Mouse (Mus musculus) heart, embryonic 12.5 days (tissue): ENCODE measurements around the gene S100a10. TPM values are rescaled to one million over a fixed set of nuclear protein-coding genes. Genes with fewer than 3 reads are reported as not detected.
A peak's percentile ranks its signal among the peaks of the same experiment; 100 is the strongest.

ENCODE experiments used
- ATAC-seq: fragments of 200-750 bp; cut with Nextera tagmentation; 2 replicates; pipeline ENCODE4 v1.8.0; 2017; ENCODE audit warnings: moderate TSS enrichment, moderate library complexity; ENCODE audit not compliant: insufficient number of reproducible peaks, low FRiP score
- H3K27ac ChIP-seq: fragments of 300-500 bp; sonication (generic); 2 replicates; pipeline ENCODE4 v1.5.1; 2016; ENCODE audit warnings: mild to moderate bottlenecking, moderate library complexity; ENCODE audit not compliant: poor library complexity, severe bottlenecking
- H3K27me3 ChIP-seq: fragments of 300-500 bp; sonication (generic); replicated peaks from 2 replicates; pipeline ENCODE4 v1.6.1; 2016; ENCODE audit warnings: mild to moderate bottlenecking, moderate library complexity
- H3K36me3 ChIP-seq: fragments of 300-500 bp; sonication (generic); 2 replicates; pipeline ENCODE4 v1.6.1; 2016; ENCODE audit warnings: mild to moderate bottlenecking, moderate library complexity
- H3K4me1 ChIP-seq: fragments of 300-500 bp; sonication (generic); replicated peaks from 2 replicates; pipeline ENCODE4 v1.6.1; 2016; ENCODE audit warnings: mild to moderate bottlenecking
- H3K4me2 ChIP-seq: fragments of 300-500 bp; sonication (generic); 2 replicates; pipeline ENCODE4 v1.6.1; 2016; ENCODE audit warnings: mild to moderate bottlenecking, moderate library complexity
- H3K4me3 ChIP-seq: fragments of 300-500 bp; sonication (generic); 2 replicates; pipeline ENCODE4 v1.5.1; 2016; ENCODE audit warnings: mild to moderate bottlenecking
- H3K9ac ChIP-seq: fragments of 300-500 bp; sonication (generic); 2 replicates; pipeline ENCODE4 v1.6.1; 2016; ENCODE audit warnings: mild to moderate bottlenecking, moderate library complexity
- H3K9me3 ChIP-seq: fragments of 300-500 bp; sonication (generic); replicated peaks from 2 replicates; pipeline ENCODE4 v1.6.1; 2016; ENCODE audit warnings: mild to moderate bottlenecking, moderate library complexity
- WGBS: fragments of 180-500 bp; shearing (Covaris S2); methylation state at CpG from one replicate; pipeline ENCODE4 v1.1.7; 2016; 5-methylcytosine and 5-hydroxymethylcytosine counted together
- polyA plus RNA-seq: library from polyadenylated mRNA; unstranded; fragments of >200 nt; fragmentation: Nextera tagmentation; extraction: Ambion mirVana; gene quantifications from 2 replicates; pipeline ENCODE4 v1.2.1, GENCODE M21; 2016

The S100a10 gene
- polyA plus RNA-seq: 186 and 199 TPM in 2 replicates

DNA sequence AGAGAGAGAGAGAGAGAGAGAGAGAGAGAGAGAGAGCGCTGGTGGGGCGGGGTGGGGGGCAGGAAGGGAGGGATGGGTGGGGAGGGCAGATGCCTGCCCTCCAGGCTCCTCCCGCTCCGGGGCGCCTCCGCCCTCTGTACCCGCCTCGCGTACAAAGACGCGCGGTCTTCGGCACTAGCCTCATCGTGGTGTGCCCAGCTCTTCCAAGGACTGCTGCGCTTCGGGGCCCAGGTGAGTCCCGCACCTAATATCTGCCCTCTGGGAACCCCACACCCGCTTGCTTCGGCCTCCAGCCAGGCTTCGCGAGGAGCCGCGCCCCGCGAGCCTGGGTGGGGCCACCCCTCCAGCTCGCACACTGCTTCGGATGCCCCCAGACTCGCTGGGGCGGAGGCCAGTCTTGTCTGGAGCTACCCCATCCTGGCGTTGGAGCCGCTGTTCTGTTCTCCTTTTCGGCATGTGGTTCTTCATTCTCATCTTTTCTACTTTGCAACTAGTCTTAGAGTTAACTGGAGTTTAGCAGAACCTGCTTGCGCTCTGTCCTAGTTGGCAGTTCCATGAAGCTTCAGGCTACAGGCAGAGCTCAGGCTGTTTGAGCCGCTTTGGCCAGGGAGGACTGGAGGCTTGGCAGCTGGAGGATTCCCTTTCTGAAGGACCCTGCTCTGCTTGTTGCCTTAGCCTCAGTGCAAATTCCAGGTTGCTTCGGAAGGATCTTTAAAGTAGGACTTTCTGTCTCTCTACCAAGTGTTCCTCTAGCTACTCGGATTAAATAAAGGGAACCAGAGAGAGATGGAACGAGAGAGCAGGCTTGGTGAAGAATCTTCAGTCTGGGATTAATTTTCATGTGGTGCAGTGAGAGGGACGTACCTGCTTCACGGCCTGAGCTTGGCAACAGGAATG, at the start of gene S100a10:
TSS of gene S100a10 (plus strand) at position 100 of the 897 bp plus-strand sequence.
- H3K27me3 ChIP-seq: no peaks in the 10 kb centered on the region
- no peaks in the 10 kb centered on the region for H3K9me3 ChIP-seq
- no peaks in the 10 kb centered on the region for H3K36me3 ChIP-seq
- H3K4me2 ChIP-seq: peak within 1 kb of the TSS; percentile 90
- WGBS: under 1% methylated on average over 26 of the region's 39 CpGs
- H3K4me1 ChIP-seq: peaks cover 19% of the 10 kb centered on the region
- peak within 1 kb of the TSS; percentile 87 for H3K27ac ChIP-seq
- ATAC-seq: peak; percentile 86
- peak within 1 kb of the TSS; percentile 89 for H3K9ac ChIP-seq
- peak within 1 kb of the TSS; percentile 85 for H3K4me3 ChIP-seq

DNA sequence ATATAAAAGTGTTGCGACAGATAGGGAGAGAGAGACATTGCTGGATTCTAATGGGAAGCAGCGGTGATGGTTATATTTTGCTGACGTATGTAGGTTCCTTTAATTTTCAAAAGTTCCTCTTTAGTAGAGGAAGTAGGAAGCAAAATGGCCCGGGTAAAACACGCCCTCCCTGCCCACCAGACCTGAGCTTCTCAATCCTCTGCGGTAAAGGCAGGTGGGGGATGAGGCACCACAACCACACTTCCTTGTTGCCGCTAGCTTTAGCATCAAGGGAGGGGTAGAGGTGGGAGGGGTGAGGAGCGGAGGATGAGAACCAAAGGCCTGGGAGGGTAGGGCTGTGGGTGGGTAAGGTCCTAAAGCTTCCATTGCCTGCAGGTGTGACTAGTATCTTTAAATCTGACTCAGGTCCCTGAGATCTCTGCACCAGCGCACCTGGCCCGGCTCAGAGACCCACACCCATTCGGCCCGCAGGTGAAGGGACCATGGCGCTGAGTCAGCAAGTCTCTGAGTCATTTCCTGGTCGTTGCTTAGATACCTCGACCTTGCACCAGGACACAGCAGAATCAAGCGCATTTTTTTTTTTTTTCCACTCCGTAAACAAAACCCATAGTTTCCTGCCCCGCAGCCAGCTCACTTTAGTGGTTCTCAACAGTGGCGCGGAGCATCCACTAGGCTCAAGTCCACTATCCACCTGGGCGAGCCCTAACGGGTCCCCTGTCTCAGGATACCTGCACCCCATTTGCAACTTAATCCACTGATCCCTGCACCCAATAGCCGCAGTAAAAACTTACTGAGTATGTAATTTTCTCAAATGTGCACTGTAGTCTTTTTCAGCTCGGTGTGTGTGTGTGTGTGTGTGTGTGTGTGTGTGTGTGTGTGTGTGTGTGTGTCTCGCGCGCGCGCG, 48.7 kb upstream of the S100a10 start:
- H3K4me1 ChIP-seq: no peaks in the 10 kb centered on the region
- no peaks in the 10 kb centered on the region for H3K9me3 ChIP-seq
- peak overlapping the region; percentile 42 for H3K4me2 ChIP-seq
- ATAC-seq: no peak
- H3K9ac ChIP-seq: no peak overlapping the region
- WGBS: 36% methylated on average over 30 of the region's 30 CpGs
- H3K4me3 ChIP-seq: 0 out of 2 replicates have a peak overlapping the region, but pooled peaks have one; percentile 3
- no peak overlapping the region for H3K27ac ChIP-seq
- no peaks in the 10 kb centered on the region for H3K27me3 ChIP-seq
- no peaks in the 10 kb centered on the region for H3K36me3 ChIP-seq

DNA sequence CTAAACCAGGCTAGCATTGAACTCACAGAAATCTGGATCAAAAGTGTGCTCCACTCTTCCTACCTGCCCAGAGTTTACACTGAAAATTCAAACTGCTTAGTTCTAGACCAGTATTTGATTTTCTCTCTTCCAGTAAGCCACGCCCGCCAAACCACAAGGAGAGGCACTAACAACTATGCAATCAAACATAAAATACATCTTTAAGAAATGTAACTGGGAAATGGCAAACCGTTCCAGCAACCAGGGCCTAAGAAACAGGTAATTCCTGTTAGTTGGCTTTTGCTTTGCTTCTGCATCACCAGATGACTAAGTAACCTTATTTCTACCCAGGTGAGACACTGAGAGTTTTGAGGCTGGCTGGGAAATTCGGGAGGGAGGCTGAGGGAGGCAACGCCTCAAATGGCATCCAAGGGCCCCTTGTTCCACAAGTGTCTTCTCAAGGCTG, 48.0 kb upstream of the S100a10 start:
- Histone ChIP-seq H3K9me3 (no peaks in the 10 kb centered on the region), H3K4me3 (no peak overlapping the region), H3K27ac (no peak overlapping the region), H3K4me1 (no peaks in the 10 kb centered on the region), H3K9ac (no peak overlapping the region), H3K4me2 (peak overlapping the region; percentile 42; the same call in 1 of the 2 replicates), H3K36me3 (no peaks in the 10 kb centered on the region), H3K27me3 (no peaks in the 10 kb centered on the region)
- ATAC-seq: no peak
- 67% methylated on average over 5 of the region's 5 CpGs for WGBS

DNA sequence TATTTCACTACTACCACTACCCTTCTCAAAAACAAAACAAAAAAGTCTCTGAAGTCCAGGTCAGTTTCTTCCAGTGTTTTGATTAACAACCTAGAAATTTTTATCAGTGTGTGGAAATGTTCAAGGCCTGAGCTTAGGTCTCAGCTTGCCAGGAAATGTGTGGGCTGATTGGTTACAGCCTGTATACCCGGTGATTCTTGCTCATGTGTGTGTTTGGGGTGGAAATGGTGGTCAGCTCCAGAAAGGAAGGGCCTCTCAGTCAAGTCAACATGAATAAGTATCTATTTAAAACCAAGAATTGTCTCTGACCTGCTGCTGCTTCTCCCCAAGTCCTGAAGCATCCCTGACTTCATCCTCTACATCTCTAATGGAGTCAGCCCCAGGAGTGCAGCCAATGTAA, 45.6 kb upstream of the S100a10 start:
- H3K27ac ChIP-seq: no peak overlapping the region
- H3K4me1 ChIP-seq: no peaks in the 10 kb centered on the region
- no peak overlapping the region for H3K9ac ChIP-seq
- ATAC-seq: no peak
- H3K4me3 ChIP-seq: no peak overlapping the region
- H3K4me2 ChIP-seq: no peak overlapping the region
- no peaks in the 10 kb centered on the region for H3K9me3 ChIP-seq
- WGBS: 34% methylated on average over 1 of the region's 1 CpGs
- no peaks in the 10 kb centered on the region for H3K27me3 ChIP-seq
- no peaks in the 10 kb centered on the region for H3K36me3 ChIP-seq

DNA sequence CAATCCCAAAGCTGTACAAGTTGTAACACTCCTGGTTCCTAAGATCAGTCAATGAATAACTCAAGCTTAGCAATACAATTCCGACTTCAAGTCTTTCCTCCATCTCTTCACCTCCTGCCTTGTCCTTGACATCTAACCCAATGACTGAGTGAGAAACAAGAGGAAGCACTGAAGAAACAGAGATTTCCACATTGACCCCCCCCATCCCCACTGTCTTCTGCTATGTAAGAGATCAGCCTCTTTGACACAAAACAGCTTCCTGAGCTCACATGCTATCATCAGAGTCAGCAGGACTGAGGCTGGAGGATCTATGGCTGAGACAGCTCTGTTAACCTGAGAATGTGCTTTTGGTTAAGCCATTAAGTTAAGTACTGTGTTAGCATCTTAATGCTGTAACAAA, 43.8 kb upstream of the S100a10 start:
- no peak overlapping the region for H3K4me2 ChIP-seq
- H3K36me3 ChIP-seq: no peaks in the 10 kb centered on the region
- no peaks in the 10 kb centered on the region for H3K4me1 ChIP-seq
- H3K4me3 ChIP-seq: no peak overlapping the region
- no peak overlapping the region for H3K27ac ChIP-seq
- no peaks in the 10 kb centered on the region for H3K9me3 ChIP-seq
- no peaks in the 10 kb centered on the region for H3K27me3 ChIP-seq
- ATAC-seq: no peak
- WGBS: 67% methylated on average over 1 of the region's 1 CpGs
- H3K9ac ChIP-seq: no peak overlapping the region

DNA sequence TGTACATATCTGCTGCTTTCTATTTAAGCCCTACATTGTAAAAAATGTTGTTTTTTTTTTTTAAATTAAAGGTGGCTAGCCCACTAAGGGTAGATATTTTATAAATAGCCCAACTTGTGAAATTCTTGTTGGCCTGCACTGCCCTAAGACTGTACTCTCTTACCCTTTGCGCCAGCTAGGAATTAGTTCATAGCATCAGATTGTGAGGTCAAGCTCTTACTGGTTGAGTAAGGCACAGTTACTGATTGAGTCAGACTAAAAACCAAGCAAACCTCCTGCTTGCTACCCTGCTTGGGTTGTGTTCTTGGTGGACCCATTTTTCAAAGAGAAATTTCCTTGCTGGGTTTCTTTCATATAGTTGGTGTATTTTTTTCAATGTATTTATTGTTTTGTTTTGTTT, 43.1 kb upstream of the S100a10 start:
- no peak for ATAC-seq
- no peak overlapping the region for H3K4me2 ChIP-seq
- H3K36me3 ChIP-seq: no peaks in the 10 kb centered on the region
- no peaks in the 10 kb centered on the region for H3K27me3 ChIP-seq
- H3K4me3 ChIP-seq: no peak overlapping the region
- 89% methylated on average over 1 of the region's 1 CpGs for WGBS
- no peaks in the 10 kb centered on the region for H3K9me3 ChIP-seq
- no peaks in the 10 kb centered on the region for H3K4me1 ChIP-seq
- H3K9ac ChIP-seq: no peak overlapping the region
- no peak overlapping the region for H3K27ac ChIP-seq

DNA sequence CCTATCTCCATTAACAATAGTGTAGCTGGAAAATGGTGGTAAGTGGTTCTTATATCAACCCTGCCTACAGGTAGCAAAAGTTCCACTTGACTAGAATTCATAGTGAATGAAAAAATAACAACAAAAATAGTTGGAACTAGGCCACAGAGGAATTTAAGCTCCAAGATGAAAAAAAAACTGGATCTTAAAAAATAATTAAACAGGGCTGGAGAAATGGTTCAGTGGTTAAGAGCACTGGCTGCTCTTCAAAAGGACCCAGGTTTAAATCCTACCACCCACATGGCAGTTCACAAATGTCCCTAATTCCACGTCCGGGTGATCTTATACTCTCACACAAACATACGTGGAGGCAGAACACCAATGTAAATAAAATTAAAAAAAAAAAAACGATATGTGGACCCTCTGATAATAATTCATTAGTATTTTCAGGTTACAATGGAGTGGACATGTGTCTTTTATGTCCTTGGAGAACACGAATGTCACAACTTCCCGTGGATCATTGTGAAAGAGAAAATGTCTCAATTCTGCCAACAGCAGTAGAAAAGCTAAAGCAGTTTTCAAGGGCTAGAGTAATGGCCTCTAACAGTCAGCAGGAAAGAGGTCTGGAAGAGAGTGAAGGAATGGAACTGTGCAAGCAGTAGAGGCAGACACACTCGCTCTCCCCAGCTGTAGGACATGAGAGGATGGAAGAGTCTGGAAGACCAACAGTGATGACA, 42.3 kb upstream of the S100a10 start:
- H3K9me3 ChIP-seq: no peaks in the 10 kb centered on the region
- 76% methylated on average over 7 of the region's 7 CpGs for WGBS
- no peaks in the 10 kb centered on the region for H3K27me3 ChIP-seq
- ATAC-seq: no peak
- no peak overlapping the region for H3K4me3 ChIP-seq
- no peak overlapping the region for H3K9ac ChIP-seq
- H3K27ac ChIP-seq: no peak overlapping the region
- H3K4me1 ChIP-seq: no peaks in the 10 kb centered on the region
- no peak overlapping the region for H3K4me2 ChIP-seq
- H3K36me3 ChIP-seq: no peaks in the 10 kb centered on the region

DNA sequence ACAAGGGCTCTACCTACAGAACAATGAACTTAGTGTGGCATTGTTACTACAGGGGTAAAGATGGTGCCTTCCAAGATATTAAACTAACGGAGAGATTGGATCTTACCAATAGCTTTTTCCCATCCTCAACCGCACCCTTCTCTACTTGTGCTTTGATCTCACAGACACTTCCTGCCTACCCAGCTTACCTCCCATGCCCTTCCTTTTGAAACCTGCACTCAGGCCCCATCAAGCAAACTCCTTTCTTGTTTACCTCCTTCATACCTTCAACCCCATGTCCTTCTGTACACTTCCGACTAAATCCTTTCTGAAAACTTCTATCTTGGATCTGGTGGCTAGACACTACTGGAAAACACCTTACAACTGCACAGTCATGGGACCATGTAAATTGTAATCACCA, 40.3 kb upstream of the S100a10 start:
- Histone ChIP-seq H3K4me3 (no peak overlapping the region), H3K36me3 (no peaks in the 10 kb centered on the region), H3K9me3 (no peaks in the 10 kb centered on the region), H3K9ac (no peak overlapping the region), H3K4me1 (no peaks in the 10 kb centered on the region), H3K4me2 (no peak overlapping the region), H3K27me3 (no peaks in the 10 kb centered on the region), H3K27ac (no peak overlapping the region)
- WGBS: 88% methylated on average over 3 of the region's 3 CpGs
- no peak for ATAC-seq

DNA sequence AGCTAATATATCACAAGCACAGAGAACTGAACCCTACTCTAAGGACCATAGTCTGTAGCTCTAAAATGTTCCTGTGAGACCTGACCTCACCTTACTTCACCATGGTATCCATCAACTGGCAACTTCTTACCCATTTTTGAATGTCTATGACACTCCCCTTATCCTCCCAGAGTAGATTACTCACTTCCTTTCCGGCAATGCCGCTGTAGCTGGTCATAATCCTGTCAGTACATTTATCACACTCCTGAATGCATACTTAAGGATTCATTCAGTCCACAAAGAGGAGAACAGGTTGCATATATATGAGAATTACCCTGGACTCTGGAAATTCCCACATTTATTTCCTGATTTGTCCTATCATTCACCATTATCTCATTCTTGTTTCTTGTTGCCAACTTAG, 37.5 kb upstream of the S100a10 start:
- H3K36me3 ChIP-seq: no peaks in the 10 kb centered on the region
- H3K4me3 ChIP-seq: no peak overlapping the region
- 58% methylated on average over 2 of the region's 2 CpGs for WGBS
- no peaks in the 10 kb centered on the region for H3K27me3 ChIP-seq
- H3K27ac ChIP-seq: no peak overlapping the region
- H3K4me2 ChIP-seq: no peak overlapping the region
- H3K9ac ChIP-seq: no peak overlapping the region
- H3K4me1 ChIP-seq: peaks cover 9% of the 10 kb centered on the region
- ATAC-seq: no peak
- H3K9me3 ChIP-seq: no peaks in the 10 kb centered on the region

DNA sequence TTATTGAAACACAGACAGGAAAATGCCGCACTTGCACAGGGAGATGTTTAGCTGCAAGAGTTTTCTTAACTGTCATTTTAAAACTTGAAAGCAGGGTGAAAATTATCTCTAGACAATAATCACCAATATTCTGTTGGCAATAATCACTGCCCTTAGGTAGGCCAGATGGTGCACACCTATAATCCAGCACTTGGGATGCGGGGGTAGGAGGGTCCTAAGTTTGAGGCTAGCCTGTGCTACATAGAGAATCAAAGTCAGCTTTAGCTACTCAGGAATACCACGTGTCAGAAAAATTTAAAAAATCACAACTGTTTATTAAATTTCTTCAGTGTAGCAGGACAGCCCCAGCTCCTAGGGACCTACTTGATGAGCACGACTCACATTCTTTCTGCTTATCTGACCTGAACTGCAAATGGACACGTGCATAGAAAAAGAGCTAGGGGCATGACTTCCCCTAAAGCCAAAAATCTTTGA, 35.0 kb upstream of the S100a10 start:
- WGBS: 43% methylated on average over 5 of the region's 5 CpGs
- Histone ChIP-seq H3K9me3 (no peaks in the 10 kb centered on the region), H3K4me2 (peak overlapping the region; percentile 74), H3K4me3 (peak overlapping the region; percentile 88), H3K9ac (peak overlapping the region; percentile 86; the same call in 1 of the 2 replicates), H3K27ac (no peak overlapping the region), H3K27me3 (no peaks in the 10 kb centered on the region), H3K36me3 (peaks cover 10% of the 10 kb centered on the region), H3K4me1 (peaks cover 21% of the 10 kb centered on the region)
- ATAC-seq: peak; percentile 5; the same call in 1 of the 2 replicates
